Mouse (Mus musculus): ENCODE measurements around the gene Dspp. TPM values are rescaled to one million over a fixed set of nuclear protein-coding genes. Genes with fewer than 3 reads are reported as not detected.

Dspp gene
- total and polyA plus RNA-seq, 2 experiments from 2014 or later, result not detected

DNA sequence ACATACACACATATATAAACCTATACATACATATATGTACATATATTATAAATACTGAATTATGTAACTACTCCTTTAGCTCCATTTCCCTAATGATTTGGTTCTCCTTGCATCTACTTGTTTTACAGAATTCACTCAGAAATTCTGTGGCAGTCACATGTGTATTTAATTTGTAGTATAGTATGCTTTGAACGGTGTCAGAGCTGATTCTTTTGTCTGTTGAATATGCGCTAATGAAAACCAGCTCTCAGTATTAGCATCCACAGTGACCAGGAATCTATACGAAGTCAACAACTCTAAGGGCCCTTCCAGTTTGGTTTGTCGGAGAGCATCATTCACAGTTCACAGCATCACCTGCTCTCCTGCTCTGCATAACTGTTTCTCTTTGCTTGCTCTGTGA is 7.0 kb upstream of the Dspp start:
- Histone ChIP-seq H3K4me1 (ENCODE audit: insufficient read depth, low read length) (no peaks in the 10 kb centered on the region), H3K36me3 (ENCODE audit: insufficient read depth, low read length) (no peaks in the 10 kb centered on the region), H3K4me2 (ENCODE audit: low read depth, low read length, poor library complexity, severe bottlenecking) (no peak overlapping the region), H3K4me3 (ENCODE audit: low read depth, low read length) (no peak overlapping the region), H3K9me3 (ENCODE audit: low read length) (no peaks in the 10 kb centered on the region), H3K27me3 (ENCODE audit: insufficient read depth, low read length) (no peaks in the 10 kb centered on the region), H3K27ac (ENCODE audit: low read depth, low read length) (no peak overlapping the region), H3K9ac (replicated peaks; ENCODE audit: low read length, poor library complexity, severe bottlenecking) (no peak overlapping the region)
- ATAC-seq (ENCODE audit: low FRiP score), result no peak
- no peak for TF ChIP-seq CTCF (IDR thresholded peaks at IDR 0.05)
- no peak for DNase-seq (ENCODE audit: low spot score)
- WGBS, result 86% methylated on average over 4 of the region's 4 CpGs

DNA sequence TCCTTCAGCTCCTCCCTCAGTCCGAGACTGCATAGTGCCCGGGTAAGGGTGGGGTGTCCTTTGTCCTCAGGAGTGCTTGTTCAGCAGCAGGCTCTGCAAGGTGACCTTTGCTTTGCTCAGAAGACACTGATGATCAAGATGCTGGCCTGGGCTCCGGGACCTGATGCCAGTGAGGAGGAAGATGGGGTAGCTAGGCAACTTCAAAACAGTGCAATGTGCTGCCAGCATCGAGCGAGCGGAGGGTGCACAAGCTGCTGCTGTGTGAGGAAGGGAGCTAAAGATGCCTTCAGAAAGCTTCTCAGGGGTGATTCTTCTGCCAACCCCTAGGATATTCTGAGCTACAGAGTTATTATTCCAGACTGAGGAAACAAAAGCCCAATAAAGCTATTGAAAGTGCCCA is 2.6 kb downstream of the Dspp start:
- no peak for ATAC-seq (ENCODE audit: low FRiP score)

DNA sequence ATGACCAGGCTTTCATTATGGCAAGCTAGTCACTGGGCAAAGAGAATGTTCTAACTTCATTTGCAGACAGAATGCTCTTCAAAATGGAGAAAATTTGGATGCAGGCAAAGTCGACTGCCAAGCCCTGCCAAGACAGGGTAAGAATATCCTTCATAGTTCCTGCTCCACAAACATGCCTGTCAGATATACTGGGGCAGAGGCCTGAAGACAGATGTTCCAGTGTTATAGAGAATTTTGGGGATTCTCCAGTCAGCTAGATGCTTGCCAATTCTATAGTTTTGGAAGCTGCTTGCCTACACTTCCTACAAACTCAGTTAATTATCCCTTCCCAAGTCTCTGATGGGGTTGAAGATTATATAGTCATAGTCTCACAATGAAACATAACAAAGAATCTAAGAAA is 13.2 kb downstream of the Dspp start:
- H3K4me1 ChIP-seq (ENCODE audit: insufficient read depth, low read length), result no peaks in the 10 kb centered on the region
- DNase-seq (ENCODE audit: low spot score) (no peak), ATAC-seq (ENCODE audit: low FRiP score) (no peak)
- no peak overlapping the region for H3K27ac ChIP-seq (ENCODE audit: low read depth, low read length)
- TF ChIP-seq CTCF (IDR thresholded peaks at IDR 0.05), result no peak
- no peak overlapping the region for H3K4me2 ChIP-seq (ENCODE audit: low read depth, low read length, poor library complexity, severe bottlenecking)
- WGBS, result 68% methylated on average over 1 of the region's 1 CpGs
- no peaks in the 10 kb centered on the region for H3K27me3 ChIP-seq (ENCODE audit: insufficient read depth, low read length)
- H3K4me3 ChIP-seq (ENCODE audit: low read depth, low read length), result no peak overlapping the region
- H3K36me3 ChIP-seq (ENCODE audit: insufficient read depth, low read length), result no peaks in the 10 kb centered on the region
- no peak overlapping the region for H3K9ac ChIP-seq (replicated peaks; ENCODE audit: low read length, poor library complexity, severe bottlenecking)
- H3K9me3 ChIP-seq (ENCODE audit: low read length), result 0 out of 2 replicates have a peak, but pooled peaks cover 5% of the 10 kb centered on the region

More for the DNA sequence above, 2.6 kb downstream of the Dspp start:
- H3K9ac ChIP-seq (replicated peaks; ENCODE audit: low read length, poor library complexity, severe bottlenecking), result no peak overlapping the region
- no peak for DNase-seq (ENCODE audit: low spot score)
- H3K27me3 ChIP-seq (ENCODE audit: insufficient read depth, low read length), result no peaks in the 10 kb centered on the region
- H3K9me3 ChIP-seq (ENCODE audit: low read length), result no peaks in the 10 kb centered on the region
- H3K4me1 ChIP-seq (ENCODE audit: insufficient read depth, low read length), result no peaks in the 10 kb centered on the region
- no peak overlapping the region for H3K27ac ChIP-seq (ENCODE audit: low read depth, low read length)
- H3K36me3 ChIP-seq (ENCODE audit: insufficient read depth, low read length), result no peaks in the 10 kb centered on the region
- 72% methylated on average over 6 of the region's 6 CpGs for WGBS
- TF ChIP-seq CTCF (IDR thresholded peaks at IDR 0.05), result no peak
- H3K4me2 ChIP-seq (ENCODE audit: low read depth, low read length, poor library complexity, severe bottlenecking), result no peak overlapping the region
- no peak overlapping the region for H3K4me3 ChIP-seq (ENCODE audit: low read depth, low read length)

DNA sequence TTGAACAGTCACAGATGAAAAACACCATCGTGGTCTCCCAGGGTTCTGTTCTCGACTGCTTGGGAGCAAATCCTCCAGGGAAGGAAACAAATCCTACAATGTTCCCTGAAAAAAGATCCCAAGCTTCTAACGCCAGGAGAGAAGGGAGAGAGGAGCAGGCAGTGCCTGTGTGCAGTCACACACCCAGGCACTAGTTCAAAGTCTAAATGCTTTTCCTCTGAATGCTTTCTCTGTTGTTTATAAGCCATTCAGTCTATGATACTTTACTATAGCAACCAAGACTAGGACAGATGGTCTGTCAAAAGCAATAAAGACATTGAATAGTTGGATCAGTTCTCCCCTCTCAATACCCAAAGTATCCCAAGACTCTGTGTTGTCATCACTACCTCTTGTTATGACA is 16.8 kb downstream of the Dspp start:
- DNase-seq (ENCODE audit: low spot score) (no peak), ATAC-seq (ENCODE audit: low FRiP score) (no peak)
- no peak for TF ChIP-seq CTCF (IDR thresholded peaks at IDR 0.05)
- Histone ChIP-seq H3K4me3 (ENCODE audit: low read depth, low read length) (no peak overlapping the region), H3K27me3 (ENCODE audit: insufficient read depth, low read length) (no peaks in the 10 kb centered on the region), H3K9ac (replicated peaks; ENCODE audit: low read length, poor library complexity, severe bottlenecking) (no peak overlapping the region), H3K9me3 (ENCODE audit: low read length) (0 out of 2 replicates have a peak, but pooled peaks cover under 1% of the 10 kb centered on the region), H3K27ac (ENCODE audit: low read depth, low read length) (no peak overlapping the region), H3K36me3 (ENCODE audit: insufficient read depth, low read length) (no peaks in the 10 kb centered on the region), H3K4me2 (ENCODE audit: low read depth, low read length, poor library complexity, severe bottlenecking) (no peak overlapping the region), H3K4me1 (ENCODE audit: insufficient read depth, low read length) (no peaks in the 10 kb centered on the region)
- WGBS, result 67% methylated on average over 3 of the region's 3 CpGs

DNA sequence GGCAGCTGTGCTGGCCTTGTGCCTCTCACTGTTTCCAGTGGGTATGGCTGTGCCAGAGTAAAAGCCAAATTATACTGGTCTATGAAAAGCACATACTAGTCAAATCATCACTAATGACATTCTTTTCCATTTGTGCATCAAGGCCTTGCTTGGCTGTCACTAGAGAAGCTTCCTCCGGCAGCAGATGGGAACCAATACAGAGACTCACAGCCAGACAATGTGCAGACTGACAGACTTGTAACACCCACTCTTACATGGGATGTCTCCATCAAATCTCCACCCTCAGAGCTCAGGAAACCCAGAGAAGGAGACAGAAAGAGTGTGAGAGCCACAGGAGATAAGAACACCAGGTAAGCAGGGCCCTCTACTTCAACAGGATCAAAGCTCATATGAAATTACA is 24.6 kb downstream of the Dspp start:
- H3K4me1 ChIP-seq (ENCODE audit: insufficient read depth, low read length), result no peaks in the 10 kb centered on the region
- DNase-seq (ENCODE audit: low spot score) (no peak), ATAC-seq (ENCODE audit: low FRiP score) (no peak)
- H3K27ac ChIP-seq (ENCODE audit: low read depth, low read length), result no peak overlapping the region
- no peak for TF ChIP-seq CTCF (IDR thresholded peaks at IDR 0.05)
- 80% methylated on average over 1 of the region's 1 CpGs for WGBS
- H3K4me2 ChIP-seq (ENCODE audit: low read depth, low read length, poor library complexity, severe bottlenecking), result no peak overlapping the region
- no peak overlapping the region for H3K4me3 ChIP-seq (ENCODE audit: low read depth, low read length)
- H3K27me3 ChIP-seq (ENCODE audit: insufficient read depth, low read length), result no peaks in the 10 kb centered on the region
- H3K9ac ChIP-seq (replicated peaks; ENCODE audit: low read length, poor library complexity, severe bottlenecking), result no peak overlapping the region
- H3K9me3 ChIP-seq (ENCODE audit: low read length), result no peaks in the 10 kb centered on the region
- H3K36me3 ChIP-seq (ENCODE audit: insufficient read depth, low read length), result no peaks in the 10 kb centered on the region

DNA sequence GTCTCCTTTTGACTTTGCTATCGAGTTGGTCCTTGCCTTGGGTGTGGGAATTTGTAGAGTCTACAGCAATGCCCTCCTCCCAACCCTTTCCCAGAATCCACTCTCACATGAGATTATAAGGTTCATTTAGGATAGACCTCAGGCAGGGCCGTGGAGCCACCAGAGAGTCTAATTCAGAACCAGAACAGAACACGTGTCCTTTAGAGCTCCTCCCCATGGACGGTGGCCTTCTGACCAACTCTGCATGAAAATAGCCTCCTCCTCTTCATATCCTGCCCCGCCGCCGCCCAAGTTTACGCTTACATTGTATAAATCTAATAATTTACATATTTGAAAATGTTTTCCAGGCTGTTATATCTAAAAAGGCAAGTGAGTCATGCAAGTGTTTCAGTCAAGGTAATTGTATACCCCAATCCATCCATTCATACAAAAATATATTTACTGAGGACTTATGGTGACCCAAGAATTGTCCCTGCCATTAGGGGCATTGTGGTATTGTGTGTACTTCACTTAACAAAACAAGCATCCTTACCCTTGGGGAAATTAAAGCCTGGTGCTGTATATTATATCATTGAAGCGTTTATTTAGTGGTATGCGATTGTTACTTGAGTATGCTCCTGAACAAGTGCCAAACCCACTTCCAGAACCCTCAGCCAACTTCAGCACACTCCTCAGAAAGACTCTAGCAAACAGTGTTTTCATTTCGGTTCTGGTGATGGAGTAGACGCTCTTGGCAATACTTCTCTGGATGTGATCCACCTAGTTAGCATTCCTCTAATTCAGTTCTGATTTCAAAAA is 30.8 kb downstream of the Dspp start:
- no peak overlapping the region for H3K9ac ChIP-seq (replicated peaks; ENCODE audit: low read length, poor library complexity, severe bottlenecking)
- H3K9me3 ChIP-seq (ENCODE audit: low read length), result no peaks in the 10 kb centered on the region
- no peak overlapping the region for H3K4me2 ChIP-seq (ENCODE audit: low read depth, low read length, poor library complexity, severe bottlenecking)
- DNase-seq (ENCODE audit: low spot score) (no peak), ATAC-seq (ENCODE audit: low FRiP score) (no peak)
- no peak overlapping the region for H3K4me3 ChIP-seq (ENCODE audit: low read depth, low read length)
- no peak overlapping the region for H3K27ac ChIP-seq (ENCODE audit: low read depth, low read length)
- TF ChIP-seq CTCF (IDR thresholded peaks at IDR 0.05), result no peak
- H3K4me1 ChIP-seq (ENCODE audit: insufficient read depth, low read length), result no peaks in the 10 kb centered on the region
- WGBS, result 91% methylated on average over 12 of the region's 12 CpGs
- no peaks in the 10 kb centered on the region for H3K36me3 ChIP-seq (ENCODE audit: insufficient read depth, low read length)
- no peaks in the 10 kb centered on the region for H3K27me3 ChIP-seq (ENCODE audit: insufficient read depth, low read length)

All from midbrain, postnatal 0 days (tissue).